Mouse (Mus musculus) liver, embryonic 14.5 days (tissue): Measurements from ENCODE around the gene Csf3.
"Not testable (repeated sequence)": the region's sequence is repeated elsewhere in the genome, so short reads cannot be mapped to it uniquely, and the experiment has no call there.

Experiments used
- CTCF ChIP-seq: IDR thresholded peaks from 2 replicates; pipeline ENCODE4 v1.5.1; 2016; ENCODE audit warnings: antibody characterized with exemption, low read depth, control low read depth
- EP300 ChIP-seq: IDR thresholded peaks from 2 replicates; pipeline ENCODE4 v1.6.1; 2016; ENCODE audit warnings: antibody characterized with exemption, low read depth

DNA sequence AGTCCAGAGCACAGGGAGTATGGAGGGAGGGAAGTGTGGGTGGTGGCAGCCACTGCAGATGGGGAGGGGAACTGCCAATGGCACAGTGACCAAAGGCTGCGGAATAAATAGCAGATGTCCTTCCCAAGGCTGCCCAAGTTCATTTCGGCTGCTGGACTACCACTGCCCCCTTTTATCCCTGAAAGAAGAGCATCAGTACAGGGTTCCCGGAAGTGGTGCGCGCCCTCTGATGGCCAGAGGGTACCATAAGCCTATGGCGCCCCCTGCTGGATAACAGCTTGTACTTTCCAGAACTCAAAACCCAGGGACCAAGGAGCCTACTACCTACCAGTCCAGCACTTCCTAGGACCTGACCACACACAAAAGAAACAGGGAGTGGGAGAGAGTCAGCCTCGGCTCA lies 27.9 kb upstream of the Csf3 start:
- peak; percentile 79 for TF ChIP-seq CTCF
- TF ChIP-seq EP300 = not testable (repeated sequence)
